Mouse (Mus musculus) liver, adult 2 months (tissue): ENCODE results near the gene Myh14.

Experiments used
- CTCF ChIP-seq: fragments of 200-500 bp; IDR thresholded peaks from 2 replicates; pipeline ENCODE4 v1.5.1; 2011; ENCODE audit warnings: low read depth, low read length, control low read depth
- POLR2A ChIP-seq: fragments of 200-500 bp; IDR thresholded peaks from 2 replicates; pipeline ENCODE4 v1.6.1; 2011; ENCODE audit warnings: low read length, control low read depth; ENCODE audit not compliant: insufficient read depth; ENCODE audit errors: extremely low read depth

GRCm38 (mm10) chr7:44689331-44689730 lies 18.7 kb upstream of the Myh14 start:
- TF ChIP-seq CTCF (no peak), POLR2A (no peak)
